Mouse (Mus musculus) hindbrain, embryonic 12.5 days (tissue): ENCODE results near the gene Akr1cl. TPM values are rescaled to one million over a fixed set of nuclear protein-coding genes. Genes with fewer than 3 reads are reported as not detected.
A peak's percentile ranks its signal among the peaks of the same experiment; 100 is the strongest.

Experiments
- ATAC-seq: fragments of 200-750 bp; cut with Nextera tagmentation; 2 replicates; pipeline ENCODE4 v1.8.0; 2017; ENCODE audit warnings: moderate TSS enrichment; ENCODE audit not compliant: low FRiP score
- H3K27ac ChIP-seq: fragments of 300-500 bp; sonication (generic); 2 replicates; pipeline ENCODE4 v1.5.1; 2016; ENCODE audit warnings: mild to moderate bottlenecking
- H3K27me3 ChIP-seq: fragments of 300-500 bp; sonication (generic); 2 replicates; pipeline ENCODE4 v1.6.1; 2016; ENCODE audit warnings: mild to moderate bottlenecking
- H3K36me3 ChIP-seq: fragments of 300-500 bp; sonication (generic); 2 replicates; pipeline ENCODE4 v1.6.1; 2016; ENCODE audit warnings: mild to moderate bottlenecking
- H3K4me1 ChIP-seq: fragments of 300-500 bp; sonication (generic); 2 replicates; pipeline ENCODE4 v1.6.1; 2016
- H3K4me2 ChIP-seq: fragments of 300-500 bp; sonication (generic); replicated peaks from 2 replicates; pipeline ENCODE4 v1.6.1; 2016; ENCODE audit warnings: mild to moderate bottlenecking
- H3K4me3 ChIP-seq: fragments of 300-500 bp; sonication (generic); 2 replicates; pipeline ENCODE4 v1.5.1; 2016; ENCODE audit warnings: mild to moderate bottlenecking
- H3K9ac ChIP-seq: fragments of 300-500 bp; sonication (generic); 2 replicates; pipeline ENCODE4 v1.6.1; 2016; ENCODE audit warnings: mild to moderate bottlenecking, moderate library complexity
- H3K9me3 ChIP-seq: fragments of 300-500 bp; sonication (generic); replicated peaks from 2 replicates; pipeline ENCODE4 v1.6.1; 2016; ENCODE audit warnings: mild to moderate bottlenecking
- WGBS: fragments of 180-500 bp; shearing (Covaris S2); methylation state at CpG from one replicate; pipeline ENCODE4 v1.1.7; 2016; 5-methylcytosine and 5-hydroxymethylcytosine counted together
- polyA plus RNA-seq: library from polyadenylated mRNA; unstranded; fragments of >200 nt; fragmentation: Nextera tagmentation; extraction: Ambion mirVana; gene quantifications from 2 replicates; pipeline ENCODE4 v1.2.1, GENCODE M21; 2016

The Akr1cl gene
- polyA plus RNA-seq, 1 experiment from 2014 or later: 0.41 TPM

- Histone ChIP-seq H3K4me3 (no peak overlapping the region), H3K27ac (no peak overlapping the region), H3K9ac (no peak overlapping the region), H3K9me3 (no peaks in the 10 kb centered on the region), H3K36me3 (no peaks in the 10 kb centered on the region), H3K4me2 (no peak overlapping the region), H3K27me3 (no peaks in the 10 kb centered on the region), H3K4me1 (peaks cover 2% of the 10 kb centered on the region)
- WGBS: 81% methylated on average over 3 of the region's 3 CpGs
- no peak for ATAC-seq
Observed at GRCm38 (mm10) chr1:64983247-64983646, 49.3 kb downstream of the Akr1cl start.

DNA sequence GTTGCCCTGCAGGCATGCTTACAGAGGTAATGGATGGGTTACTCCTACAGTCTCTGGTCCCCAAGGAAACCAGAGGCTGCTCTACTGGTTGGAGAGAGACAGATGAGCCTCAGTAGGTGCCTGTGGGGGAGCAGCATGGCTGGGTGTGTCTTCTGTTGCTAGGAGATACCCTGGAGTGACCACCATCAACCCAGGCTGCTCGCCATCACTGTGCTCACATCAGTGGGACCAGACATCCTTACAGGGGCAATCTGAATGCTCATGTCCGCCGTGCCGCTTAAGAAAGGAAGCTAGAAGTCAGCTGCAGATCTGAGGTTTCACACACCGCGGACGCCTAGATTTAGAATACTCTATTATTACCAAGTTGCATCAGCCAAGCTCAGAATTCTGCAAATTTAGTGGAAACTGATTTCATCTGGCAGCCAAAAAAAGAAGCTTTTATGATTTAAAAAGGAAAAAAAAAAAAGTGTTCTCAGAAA is 54.2 kb downstream of the Akr1cl start:
- WGBS: 67% methylated on average over 7 of the region's 7 CpGs
- peak; percentile 88 for ATAC-seq

DNA sequence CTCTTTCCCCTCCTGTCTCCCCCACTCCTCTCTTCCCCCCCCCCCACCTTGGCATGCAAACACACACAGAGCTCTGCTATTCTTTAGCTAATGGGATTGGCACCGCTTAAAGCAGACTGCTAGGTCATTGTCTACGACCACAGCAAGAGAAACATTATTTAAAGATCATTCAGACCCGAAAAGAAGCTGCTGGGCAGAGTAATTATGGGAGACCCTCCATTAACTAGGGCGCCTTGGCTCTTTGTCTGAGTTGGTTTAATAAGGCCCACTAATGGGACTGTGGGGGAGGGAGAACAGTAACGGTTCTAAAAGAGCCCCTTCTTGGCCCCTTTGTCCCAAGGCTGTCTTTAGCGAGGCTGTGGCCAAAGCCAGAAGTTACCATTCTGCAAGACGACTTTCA is 57.2 kb downstream of the Akr1cl start:
- Histone ChIP-seq H3K36me3 (no peaks in the 10 kb centered on the region), H3K9me3 (no peaks in the 10 kb centered on the region), H3K9ac (no peak overlapping the region), H3K4me3 (no peak overlapping the region), H3K4me2 (no peak overlapping the region), H3K4me1 (peaks cover 13% of the 10 kb centered on the region), H3K27ac (no peak overlapping the region), H3K27me3 (no peaks in the 10 kb centered on the region)
- ATAC-seq: peak; percentile 54
- WGBS: 22% methylated on average over 7 of the region's 7 CpGs

More for the DNA sequence above, 54.2 kb downstream of the Akr1cl start:
- Histone ChIP-seq H3K27me3 (no peaks in the 10 kb centered on the region), H3K36me3 (no peaks in the 10 kb centered on the region), H3K4me3 (no peak overlapping the region), H3K4me1 (peaks cover 13% of the 10 kb centered on the region), H3K9me3 (no peaks in the 10 kb centered on the region), H3K4me2 (no peak overlapping the region), H3K9ac (no peak overlapping the region), H3K27ac (peak overlapping the region; percentile 55; the same call in 1 of the 2 replicates)

- peaks cover 7% of the 10 kb centered on the region; the same call in 1 of the 2 replicates for H3K4me1 ChIP-seq
- no peaks in the 10 kb centered on the region for H3K9me3 ChIP-seq
- H3K27me3 ChIP-seq: no peaks in the 10 kb centered on the region
- no peaks in the 10 kb centered on the region for H3K36me3 ChIP-seq
- WGBS: 77% methylated on average over 5 of the region's 5 CpGs
- no peak overlapping the region for H3K9ac ChIP-seq
- H3K27ac ChIP-seq: no peak overlapping the region
- H3K4me3 ChIP-seq: no peak overlapping the region
- no peak overlapping the region for H3K4me2 ChIP-seq
- ATAC-seq: no peak
Observed at GRCm38 (mm10) chr1:64970685-64971084, 61.9 kb downstream of the Akr1cl start.

Other genes with a start within 250 kb of the Akr1cl start
- gene Plekhm3, start 75.9 kb downstream of the Akr1cl start, polyA plus RNA-seq: 11.8 and 13.4 TPM in 2 replicates
- not detected in 2 replicates for gene Cryge, start 18.4 kb upstream of the Akr1cl start, polyA plus RNA-seq
- not detected in 2 replicates for gene Crygd, start 30.7 kb upstream of the Akr1cl start, polyA plus RNA-seq
- gene Crygc, start 40.9 kb upstream of the Akr1cl start, polyA plus RNA-seq: not detected in 2 replicates
- gene Crygb, start 49.5 kb upstream of the Akr1cl start, polyA plus RNA-seq: not detected in 2 replicates
- not detected in 2 replicates for gene Cryga, start 70.6 kb upstream of the Akr1cl start, polyA plus RNA-seq
- gene Gm28845, start 86.8 kb upstream of the Akr1cl start, polyA plus RNA-seq: not detected in 2 replicates
- 0.39 and 0.42 TPM in 2 replicates for gene D630023F18Rik, start 90.5 kb upstream of the Akr1cl start, polyA plus RNA-seq
- 383 and 401 TPM in 2 replicates for gene Idh1, start 153.7 kb upstream of the Akr1cl start, polyA plus RNA-seq
- gene Pikfyve, start 153.9 kb upstream of the Akr1cl start, polyA plus RNA-seq: 18.9 and 20.2 TPM in 2 replicates
- 1.0 and 1.5 TPM in 2 replicates for gene Pth2r, start 249.3 kb upstream of the Akr1cl start, polyA plus RNA-seq